Mouse (Mus musculus): ENCODE data around the gene Fgr. TPM values are rescaled to one million over a fixed set of nuclear protein-coding genes. Genes with fewer than 3 reads are reported as not detected.

Gene Fgr
- total and polyA plus RNA-seq, 3 experiments, result 0.04 to 0.24 (median 0.13) TPM

DNA sequence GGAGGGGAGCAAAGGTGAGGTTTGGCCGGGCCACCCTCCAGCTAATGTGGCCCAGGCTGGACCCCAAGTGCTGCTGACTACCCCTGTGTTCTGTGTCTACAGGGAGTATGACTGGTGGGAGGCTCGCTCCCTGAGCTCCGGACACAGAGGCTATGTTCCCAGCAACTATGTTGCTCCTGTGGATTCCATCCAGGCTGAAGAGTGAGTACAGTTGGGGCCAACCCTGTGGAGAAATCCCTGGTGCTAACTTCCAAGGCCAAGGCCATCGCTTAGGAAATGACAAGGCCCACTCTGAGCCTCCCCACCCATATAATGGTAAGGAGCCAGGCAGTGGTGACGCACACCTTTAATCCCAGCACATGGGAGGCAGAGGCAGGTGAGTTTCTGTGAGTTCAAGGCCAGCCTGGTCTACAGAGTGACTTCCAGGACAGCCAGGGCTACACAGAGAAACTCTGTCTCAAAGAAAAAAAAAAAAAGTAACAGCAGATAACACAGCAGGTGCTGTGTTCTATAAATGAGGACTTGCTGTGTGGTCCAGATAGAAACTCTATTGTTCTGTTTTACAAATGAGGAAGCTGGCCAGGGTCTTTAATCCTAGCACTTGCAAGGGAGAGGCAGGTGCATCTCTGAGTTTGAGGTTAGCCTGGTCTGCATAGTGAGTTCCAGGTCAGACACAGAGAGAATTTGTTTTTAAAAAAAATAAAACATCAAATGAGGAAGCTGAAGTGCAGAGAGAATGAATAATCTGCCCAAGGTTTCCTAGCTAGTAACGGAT, 14.9 kb downstream of the Fgr start:
- in situ Hi-C loops (cut with MboI; ENCODE audit: low pct_ligation_motif_present, low pct_unique_long_range_greater_than_20kb, low sequenced_read_pairs), result no loop called here
- peaks cover 0 to 23% of the 10 kb centered on the region in 2 experiments; a peak in 2 of 4 replicates for H3K4me1 ChIP-seq (ENCODE audit: control insufficient read depth in 1 of 2, insufficient read depth in 2 of 2)
- no peaks in the 10 kb centered on the region for H3K36me3 ChIP-seq (replicated peaks in 1 of 2; ENCODE audit: control insufficient read depth in 1 of 2, insufficient read depth in 1 of 2, low read length in 1 of 2)
- H3K9me3 ChIP-seq (replicated peaks; ENCODE audit: low read length), result no peaks in the 10 kb centered on the region
- no peak for DNase-seq (ENCODE audit: extremely low read depth)
- TF ChIP-seq JUN (IDR thresholded peaks at IDR 0.05; ENCODE audit: insufficient read depth, low read depth, low read length), result no peak
- no peak for TF ChIP-seq MYC (IDR thresholded peaks at IDR 0.05; ENCODE audit: low read depth, low read length)
- no peak for TF ChIP-seq MAX (IDR thresholded peaks at IDR 0.05; ENCODE audit: low read length)
- TF ChIP-seq JUND (conservative IDR thresholded peaks at IDR 0.05; ENCODE audit: low read depth, low read length), result no peak
- no peak for TF ChIP-seq GABPA (IDR thresholded peaks at IDR 0.05; ENCODE audit: insufficient replicate concordance, low read depth, low read length)
- TF ChIP-seq RCOR1 (conservative IDR thresholded peaks at IDR 0.05; ENCODE audit: low read depth, low read length), result no peak
- TF ChIP-seq EP300 (IDR thresholded peaks at IDR 0.05; ENCODE audit: low read length), result no peak
- no peak for TF ChIP-seq UBTF (IDR thresholded peaks at IDR 0.05; ENCODE audit: low read depth, low read length)
- TF ChIP-seq CTCF (conservative IDR thresholded peaks at IDR 0.05 in 1 of 2, IDR thresholded peaks at IDR 0.05 in 1 of 2; ENCODE audit: low read depth in 2 of 2, low read length in 2 of 2), result no peak
- no peak for TF ChIP-seq ZMIZ1 (IDR thresholded peaks at IDR 0.05; ENCODE audit: low read depth, low read length)
- TF ChIP-seq MXI1 (IDR thresholded peaks at IDR 0.05; ENCODE audit: low read depth, low read length), result no peak
- TF ChIP-seq SIN3A (IDR thresholded peaks at IDR 0.05; ENCODE audit: low read length), result no peak
- no peak for TF ChIP-seq NELFE (IDR thresholded peaks at IDR 0.05; ENCODE audit: low read depth, low read length)
- TF ChIP-seq POLR2A (IDR thresholded peaks at IDR 0.05; ENCODE audit: low read depth, low read length), result no peak
- H3K4me2 ChIP-seq (ENCODE audit: insufficient read depth, low read depth, poor library complexity, severe bottlenecking), result no peak overlapping the region
- no peaks in the 10 kb centered on the region for H3K27me3 ChIP-seq (replicated peaks)
- no peaks in the 10 kb centered on the region for H3K79me2 ChIP-seq (replicated peaks; ENCODE audit: control insufficient read depth, extremely low read depth, insufficient read depth, poor library complexity, severe bottlenecking)
- H3K27ac ChIP-seq (ENCODE audit: insufficient read depth, low read depth), result no peak overlapping the region
- no peak overlapping the region for H3K9ac ChIP-seq (ENCODE audit: insufficient read depth, low read depth)
- no peak overlapping the region for H3K4me3 ChIP-seq (replicated peaks in 1 of 3; ENCODE audit: low read depth in 2 of 3, low read length in 2 of 3, poor library complexity in 1 of 3)
- dilution Hi-C loops (cut with MboI; ENCODE audit: extremely low pct_ligation_motif_present, extremely low pct_unique_long_range_greater_than_20kb, low sequenced_read_pairs), result no loop called here

DNA sequence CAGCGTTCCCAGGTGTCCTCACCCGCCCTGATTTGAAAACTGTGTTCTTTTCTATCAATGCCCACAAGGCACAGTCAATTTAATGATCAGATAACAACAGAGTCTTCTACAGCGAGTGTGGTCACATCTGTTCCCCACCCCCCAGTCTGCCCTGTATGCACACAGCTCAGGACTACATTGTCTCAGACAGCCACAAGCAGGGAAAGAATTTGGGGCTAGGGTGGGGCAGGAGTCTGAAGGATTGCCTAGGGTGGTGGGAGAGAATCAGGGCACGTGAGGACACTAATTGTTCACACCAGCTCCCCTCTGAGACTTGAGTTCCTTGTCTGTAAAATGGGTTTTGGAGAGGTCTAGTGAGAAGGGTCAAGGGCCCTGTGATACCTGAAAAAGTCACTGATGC, 19.7 kb downstream of the Fgr start:
- Histone ChIP-seq H3K4me1 (ENCODE audit: control insufficient read depth in 1 of 2, insufficient read depth in 2 of 2) (peaks cover 7 to 30% of the 10 kb centered on the region in 2 experiments), H3K79me2 (replicated peaks; ENCODE audit: control insufficient read depth, extremely low read depth, insufficient read depth, poor library complexity, severe bottlenecking) (no peaks in the 10 kb centered on the region), H3K4me2 (ENCODE audit: insufficient read depth, low read depth, poor library complexity, severe bottlenecking) (no peak overlapping the region), H3K36me3 (replicated peaks in 1 of 2; ENCODE audit: control insufficient read depth in 1 of 2, insufficient read depth in 1 of 2, low read length in 1 of 2) (no peaks in the 10 kb centered on the region), H3K27ac (ENCODE audit: insufficient read depth, low read depth) (no peak overlapping the region), H3K9ac (ENCODE audit: insufficient read depth, low read depth) (no peak overlapping the region), H3K27me3 (replicated peaks) (no peaks in the 10 kb centered on the region), H3K4me3 (replicated peaks in 1 of 3; ENCODE audit: low read depth in 2 of 3, low read length in 2 of 3, poor library complexity in 1 of 3) (no peak overlapping the region), H3K9me3 (replicated peaks; ENCODE audit: low read length) (no peaks in the 10 kb centered on the region)
- in situ Hi-C loops (cut with MboI; ENCODE audit: low pct_ligation_motif_present, low pct_unique_long_range_greater_than_20kb, low sequenced_read_pairs) (loop anchor here (5.0 kb wide), 1 partner anchor 41 kb away; no protein-coding TSS in a partner anchor), dilution Hi-C loops (cut with MboI; ENCODE audit: extremely low pct_ligation_motif_present, extremely low pct_unique_long_range_greater_than_20kb, low sequenced_read_pairs) (no loop called here)
- DNase-seq (ENCODE audit: extremely low read depth), result no peak
- TF ChIP-seq CHD1 (IDR thresholded peaks at IDR 0.05; ENCODE audit: low read depth, low read length) (no peak), CTCF (conservative IDR thresholded peaks at IDR 0.05 in 1 of 2, IDR thresholded peaks at IDR 0.05 in 1 of 2; ENCODE audit: low read depth in 2 of 2, low read length in 2 of 2) (no peak), POLR2A (IDR thresholded peaks at IDR 0.05; ENCODE audit: low read depth, low read length) (no peak), ELF1 (IDR thresholded peaks at IDR 0.05; ENCODE audit: low read depth, low read length) (no peak), SIN3A (IDR thresholded peaks at IDR 0.05; ENCODE audit: low read length) (no peak), MAZ (IDR thresholded peaks at IDR 0.05; ENCODE audit: low read depth, low read length) (no peak), MAFK (IDR thresholded peaks at IDR 0.05; ENCODE audit: insufficient replicate concordance, low read length) (no peak), RAD21 (IDR thresholded peaks at IDR 0.05; ENCODE audit: low read depth, low read length) (no peak), POLR2AphosphoS2 (IDR thresholded peaks at IDR 0.05; ENCODE audit: low read depth, low read length) (no peak), CHD2 (IDR thresholded peaks at IDR 0.05; ENCODE audit: low read length) (no peak), UBTF (IDR thresholded peaks at IDR 0.05; ENCODE audit: low read depth, low read length) (no peak), BHLHE40 (IDR thresholded peaks at IDR 0.05; ENCODE audit: low read depth, low read length) (no peak), JUND (conservative IDR thresholded peaks at IDR 0.05; ENCODE audit: low read depth, low read length) (no peak), HCFC1 (IDR thresholded peaks at IDR 0.05; ENCODE audit: low read depth, low read length) (no peak)
